In genomic region chr8:106507761-106508331, GRCm38 (mm10) we compare ENCODE assay signal across 9 mouse cellular contexts. TPM values are rescaled to one million over a fixed set of nuclear protein-coding genes. Genes with fewer than 3 reads are reported as not detected.
A peak's percentile ranks its signal among the peaks of the same experiment; 100 is the strongest.
DNase-seq lines count a peak whose midpoint lies in the region; ATAC-seq and TF ChIP-seq lines count a peak whose summit lies in the region.
"Had no signal": no experiment of that assay in that cellular context is flagged by ENCODE, and none has a peak within 500 bp of the region (broad histone marks: within the 10 kb centered on the region; RNA-seq: fewer than 3 reads in every experiment).

No protein-coding gene starts in this region.

- H3K4me1 ChIP-seq in forebrain, embryonic 10.5 days: peaks cover 51% of the 10 kb centered on the region
- H3K4me1 ChIP-seq in intestine, embryonic 15.5 days (replicated peaks): peaks cover 37% of the 10 kb centered on the region
- peaks cover 19% of the 10 kb centered on the region for H3K4me1 ChIP-seq in lung, embryonic 14.5 days (ENCODE audit: insufficient read depth)

- peak; percentile 87 for ATAC-seq in frontal cortex, adult (ENCODE audit: low TSS enrichment)
- ATAC-seq in intestine, embryonic 15.5 days: peak; percentile 64
- peak; percentile 81 for ATAC-seq in lung, embryonic 14.5 days (ENCODE audit: insufficient read depth)
- ATAC-seq in erythroid progenitor cell, adult 5-6 weeks (replicated peaks; ENCODE audit: low FRiP score, poor library complexity, severe bottlenecking): no peak

- peak overlapping the region; percentile 80 for H3K27ac ChIP-seq in forebrain, embryonic 10.5 days
- peak overlapping the region; percentile 85 for H3K27ac ChIP-seq in intestine, embryonic 15.5 days
- H3K27ac ChIP-seq in lung, embryonic 14.5 days (ENCODE audit: low read depth): peak overlapping the region; percentile 83

- TF ChIP-seq CTCF in lung, embryonic 14.5 days (IDR thresholded peaks at IDR 0.05; ENCODE audit: low read depth): no peak

- peaks cover 88% of the 10 kb centered on the region for H3K27me3 ChIP-seq in forebrain, embryonic 10.5 days (ENCODE audit: poor library complexity, severe bottlenecking)
- no peaks in the 10 kb centered on the region for H3K27me3 ChIP-seq in intestine, embryonic 15.5 days (replicated peaks)
- peaks cover 30% of the 10 kb centered on the region for H3K27me3 ChIP-seq in lung, embryonic 14.5 days (ENCODE audit: insufficient read depth, low read length)

- no peaks in the 10 kb centered on the region for H3K36me3 ChIP-seq in forebrain, embryonic 10.5 days (replicated peaks)
- no peaks in the 10 kb centered on the region for H3K36me3 ChIP-seq in intestine, embryonic 15.5 days
- H3K36me3 ChIP-seq in lung, embryonic 14.5 days (ENCODE audit: insufficient read depth): no peaks in the 10 kb centered on the region

- no peaks in the 10 kb centered on the region for H3K9me3 ChIP-seq in forebrain, embryonic 10.5 days
- H3K9me3 ChIP-seq in intestine, embryonic 15.5 days: no peaks in the 10 kb centered on the region
- no peaks in the 10 kb centered on the region for H3K9me3 ChIP-seq in lung, embryonic 14.5 days (ENCODE audit: low read depth, low read length)

- peak overlapping the region; percentile 80 for H3K4me2 ChIP-seq in intestine, embryonic 15.5 days (replicated peaks)
- peak overlapping the region; percentile 78 for H3K4me2 ChIP-seq in lung, embryonic 14.5 days

- DNase-seq in frontal cortex, postnatal 14 days (ENCODE audit: low spot score in 2 of 2): no peak
- DNase-seq in WW6 (ENCODE audit: low read depth, low spot score): peak; percentile 52
- peak; percentile 61 for DNase-seq in forebrain, embryonic 10.5 days (ENCODE audit: extremely low spot score, low spot score)
- DNase-seq in lung, embryonic 14.5 days: peak; percentile 91
- peak; percentile 86 for DNase-seq in retina, postnatal 1 day

- under 1% methylated on average over 30 of the region's 30 CpGs for WGBS in forebrain, embryonic 10.5 days
- 3% methylated on average over 30 of the region's 30 CpGs for WGBS in intestine, embryonic 15.5 days
- WGBS in lung, embryonic 14.5 days: 2% methylated on average over 30 of the region's 30 CpGs

- peak overlapping the region; percentile 41 for H3K9ac ChIP-seq in intestine, embryonic 15.5 days
- H3K9ac ChIP-seq in lung, embryonic 14.5 days: peak overlapping the region; percentile 42; the same call in 1 of the 2 replicates

- H3K4me3 ChIP-seq in forebrain, embryonic 10.5 days: peak overlapping the region; percentile 51
- peak overlapping the region; percentile 21 for H3K4me3 ChIP-seq in intestine, embryonic 15.5 days (replicated peaks)
- peak overlapping the region; percentile 32 for H3K4me3 ChIP-seq in lung, embryonic 14.5 days (ENCODE audit: low read depth, low read length)

RNA-seq across cellular contexts. Expression of gene Cdh3, which starts 2.8 kb away (rescaled TPM):
- 10.4 and 11.2 TPM in 2 replicates for polyA plus RNA-seq in forebrain, embryonic 10.5 days (2016; fragmentation: Nextera tagmentation; extraction: Ambion mirVana)
- polyA plus RNA-seq in intestine, embryonic 15.5 days (2015; fragmentation: Nextera tagmentation; extraction: Ambion mirVana): 16.2 and 17.5 TPM in 2 replicates
- polyA plus RNA-seq in lung, embryonic 14.5 days (2014; fragmentation: Nextera tagmentation; extraction: Ambion mirVana): 13.9 and 15.5 TPM in 2 replicates
- total RNA-seq in erythroid progenitor cell, adult 5-6 weeks (2015; ENCODE audit: low replicate concordance): not detected in 2 replicates
- not detected in 2 replicates for total RNA-seq in erythroid progenitor cell, adult 5-6 weeks (2017; ENCODE audit: low replicate concordance)

RNA-seq across cellular contexts. Expression of gene 6030452D12Rik, which starts 7.5 kb away (rescaled TPM):
- polyA plus RNA-seq in forebrain, embryonic 10.5 days (2016; fragmentation: Nextera tagmentation; extraction: Ambion mirVana): not detected in 2 replicates
- not detected in 2 replicates for polyA plus RNA-seq in intestine, embryonic 15.5 days (2015; fragmentation: Nextera tagmentation; extraction: Ambion mirVana)
- not detected in 2 replicates for polyA plus RNA-seq in lung, embryonic 14.5 days (2014; fragmentation: Nextera tagmentation; extraction: Ambion mirVana)
- not detected in 2 replicates for total RNA-seq in erythroid progenitor cell, adult 5-6 weeks (2015; ENCODE audit: low replicate concordance)
- not detected in 2 replicates for total RNA-seq in erythroid progenitor cell, adult 5-6 weeks (2017; ENCODE audit: low replicate concordance)
- polyA plus RNA-seq: C2C12 had no signal

Comparison
In these comparisons a context has a peak if more than half of its experiments do, and no peak if none do; other contexts are left out.
1. DNase-seq: peak in WW6 (single experiment), forebrain, embryonic 10.5 days (single experiment), lung, embryonic 14.5 days (single experiment) and retina, postnatal 1 day (single experiment); none in frontal cortex, postnatal 14 days (0 of 2).
2. Peak in every context shown above with its lines, with median percentiles within 50 percentile points of each other: H3K27ac ChIP-seq and H3K4me3 ChIP-seq.